Mouse (Mus musculus) neural tube, embryonic 14.5 days (tissue): ENCODE data around the gene Grk3. TPM values are rescaled to one million over a fixed set of nuclear protein-coding genes. Genes with fewer than 3 reads are reported as not detected.
A peak's percentile ranks its signal among the peaks of the same experiment; 100 is the strongest.

Experiments used
- ATAC-seq: fragments of 200-750 bp; cut with Nextera tagmentation; 2 replicates; pipeline ENCODE4 v1.8.0; 2017; ENCODE audit warnings: low read depth, mild to moderate bottlenecking, moderate TSS enrichment, moderate library complexity
- H3K27ac ChIP-seq: fragments of 300-500 bp; sonication (generic); 2 replicates; pipeline ENCODE4 v1.5.1; 2014; ENCODE audit warnings: low read depth, mild to moderate bottlenecking, control low read depth, low read length, moderate library complexity, mixed read lengths
- H3K27me3 ChIP-seq: fragments of 300-500 bp; sonication (generic); 2 replicates; pipeline ENCODE4 v1.6.1; 2014; ENCODE audit warnings: low read length; ENCODE audit not compliant: control insufficient read depth, insufficient read depth
- H3K36me3 ChIP-seq: fragments of 300-500 bp; sonication (generic); 2 replicates; pipeline ENCODE4 v1.6.1; 2014; ENCODE audit warnings: low read length, mixed read lengths; ENCODE audit not compliant: control insufficient read depth, insufficient read depth
- H3K4me1 ChIP-seq: fragments of 300-500 bp; sonication (generic); 2 replicates; pipeline ENCODE4 v1.6.1; 2014; ENCODE audit warnings: low read length; ENCODE audit not compliant: control insufficient read depth, insufficient read depth
- H3K4me2 ChIP-seq: fragments of 300-500 bp; sonication (generic); 2 replicates; pipeline ENCODE4 v1.6.1; 2014; ENCODE audit warnings: mild to moderate bottlenecking, low read depth, low read length, control low read depth
- H3K4me3 ChIP-seq: fragments of 300-500 bp; sonication (generic); 2 replicates; pipeline ENCODE4 v1.5.1; 2014; ENCODE audit warnings: low read depth, low read length, control low read depth, mixed read lengths
- H3K9ac ChIP-seq: fragments of 300-500 bp; sonication (generic); replicated peaks from 2 replicates; pipeline ENCODE4 v1.6.1; 2014; ENCODE audit warnings: low read depth, mild to moderate bottlenecking, control low read depth, low read length, mixed read lengths
- H3K9me3 ChIP-seq: fragments of 300-500 bp; sonication (generic); 2 replicates; pipeline ENCODE4 v1.6.1; 2016; ENCODE audit warnings: low read length; ENCODE audit not compliant: control insufficient read depth
- WGBS: fragments of 180-500 bp; shearing (Covaris S2); extraction: QIAGEN DNeasy Blood & Tissue Kit; methylation state at CpG from one replicate; pipeline ENCODE4 v1.1.7; 2014; 5-methylcytosine and 5-hydroxymethylcytosine counted together
- polyA plus RNA-seq: library from polyadenylated mRNA; unstranded; fragments of >200 nt; fragmentation: Nextera tagmentation; extraction: Ambion mirVana; gene quantifications from 2 replicates; pipeline ENCODE4 v1.2.1, GENCODE M21; 2014

Gene Grk3
- polyA plus RNA-seq, 1 experiment from 2014 or later, result 26.6 TPM

DNA sequence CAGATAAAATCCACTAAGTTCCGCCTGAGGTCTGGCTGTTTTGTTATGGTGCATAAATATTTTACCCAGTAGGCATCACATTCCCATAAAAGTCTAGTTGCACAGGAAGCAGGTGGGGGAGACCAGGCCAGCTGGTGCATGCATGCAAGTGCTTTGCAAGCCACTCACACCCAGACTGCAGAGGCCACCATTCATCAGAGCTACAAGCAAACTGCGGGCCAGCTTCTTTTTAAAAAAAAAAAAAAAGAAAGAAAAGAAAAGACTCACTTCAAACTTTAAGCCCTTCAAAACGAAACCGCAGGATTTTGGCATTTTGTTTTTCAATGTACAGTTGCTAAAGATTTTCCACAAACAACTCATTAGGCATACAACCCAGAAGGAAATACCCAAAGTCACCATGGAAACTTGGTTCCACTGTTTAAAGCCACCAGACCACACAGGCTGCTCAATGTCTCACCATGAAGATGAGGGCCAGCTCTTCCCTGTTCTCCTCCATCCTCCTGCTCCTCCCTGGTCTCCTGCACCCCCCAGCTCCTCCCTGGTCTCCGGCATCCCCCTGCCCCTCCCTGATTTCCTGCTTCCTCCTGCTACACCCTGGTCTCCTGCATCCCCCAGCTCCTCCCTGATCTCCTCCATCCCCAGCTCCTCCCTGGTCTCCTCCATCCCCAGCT lies 17.9 kb downstream of the Grk3 start:
- 29% methylated on average over 5 of the region's 5 CpGs for WGBS
- Histone ChIP-seq H3K9me3 (no peaks in the 10 kb centered on the region), H3K27ac (peak overlapping the region; percentile 48; the same call in 1 of the 2 replicates), H3K36me3 (no peaks in the 10 kb centered on the region), H3K27me3 (no peaks in the 10 kb centered on the region), H3K9ac (no peak overlapping the region), H3K4me1 (no peaks in the 10 kb centered on the region), H3K4me3 (no peak overlapping the region), H3K4me2 (no peak overlapping the region)
- ATAC-seq, result peak; percentile 58; the same call in 1 of the 2 replicates

DNA sequence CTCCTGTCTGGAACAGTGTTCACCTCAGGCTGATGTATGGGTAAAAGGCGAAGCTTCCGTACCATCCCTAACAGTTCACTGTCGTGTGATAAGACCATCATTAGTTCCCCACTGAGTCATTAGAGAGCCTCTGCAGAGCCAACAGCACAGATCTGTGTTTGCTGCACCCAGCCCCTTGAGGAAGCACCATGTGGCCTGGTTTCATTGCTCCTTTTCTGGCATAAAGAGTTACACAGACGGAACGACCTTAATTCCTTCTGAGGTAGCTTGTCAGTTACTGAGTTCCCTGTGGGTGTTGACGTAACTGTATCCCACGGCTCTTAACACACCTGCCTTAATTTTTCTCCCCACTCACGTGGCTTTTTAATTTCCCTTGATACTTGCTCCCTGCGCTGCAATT lies 24.3 kb downstream of the Grk3 start:
- H3K9ac ChIP-seq, result no peak overlapping the region
- 0 out of 2 replicates have a peak overlapping the region, but pooled peaks have one; percentile 44 for H3K27ac ChIP-seq
- no peak for ATAC-seq
- no peaks in the 10 kb centered on the region for H3K9me3 ChIP-seq
- H3K4me2 ChIP-seq, result no peak overlapping the region
- H3K4me3 ChIP-seq, result no peak overlapping the region
- H3K27me3 ChIP-seq, result no peaks in the 10 kb centered on the region
- no peaks in the 10 kb centered on the region for H3K4me1 ChIP-seq
- 59% methylated on average over 9 of the region's 9 CpGs for WGBS
- H3K36me3 ChIP-seq, result no peaks in the 10 kb centered on the region

DNA sequence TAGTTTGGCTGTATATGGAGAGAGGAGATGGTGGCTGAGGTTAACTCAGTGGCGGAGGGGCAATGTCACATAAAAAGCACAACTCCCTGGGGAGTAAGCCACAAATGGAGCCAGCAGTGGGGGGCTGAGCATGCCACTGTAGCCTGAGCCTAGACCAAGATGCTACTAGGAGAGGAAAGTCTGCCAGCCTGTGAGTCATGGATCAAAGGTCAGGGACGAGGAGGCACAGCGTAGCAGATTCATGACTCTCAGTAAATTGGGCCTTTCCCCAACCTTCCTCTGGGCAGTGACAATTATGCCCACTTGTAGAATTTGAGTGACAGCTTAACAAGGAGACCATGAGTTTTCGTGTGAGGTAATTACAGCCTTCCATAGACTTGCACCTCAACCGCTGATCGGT lies 33.7 kb downstream of the Grk3 start:
- H3K27ac ChIP-seq, result no peak overlapping the region

DNA sequence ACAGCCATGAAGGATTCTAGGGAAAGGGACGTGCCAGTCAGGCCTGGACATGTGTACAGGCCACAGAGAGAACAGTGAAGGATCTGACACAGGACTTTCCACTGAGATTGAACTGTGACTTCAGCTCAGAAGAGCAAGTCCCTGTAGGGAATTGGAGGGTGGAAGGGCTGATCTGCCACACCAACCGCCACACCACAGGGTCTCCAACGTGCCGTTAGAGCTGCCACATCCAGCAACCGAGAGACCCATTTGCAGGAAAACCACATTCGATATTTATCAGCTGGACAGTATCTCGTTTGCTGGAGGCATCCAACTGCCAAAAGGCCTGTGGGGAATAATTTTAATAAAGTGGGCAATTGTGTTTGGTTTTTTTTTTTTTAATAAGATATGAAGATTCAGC lies 35.9 kb downstream of the Grk3 start:
- Histone ChIP-seq H3K27ac (no peak overlapping the region), H3K36me3 (no peaks in the 10 kb centered on the region), H3K4me3 (no peak overlapping the region), H3K4me2 (no peak overlapping the region), H3K27me3 (no peaks in the 10 kb centered on the region), H3K9me3 (no peaks in the 10 kb centered on the region), H3K4me1 (no peaks in the 10 kb centered on the region), H3K9ac (no peak overlapping the region)
- WGBS, result 70% methylated on average over 7 of the region's 7 CpGs
- no peak for ATAC-seq

More for the DNA sequence above, 33.7 kb downstream of the Grk3 start:
- Histone ChIP-seq H3K9me3 (no peaks in the 10 kb centered on the region), H3K36me3 (no peaks in the 10 kb centered on the region), H3K4me1 (no peaks in the 10 kb centered on the region), H3K27me3 (no peaks in the 10 kb centered on the region), H3K4me2 (no peak overlapping the region), H3K9ac (no peak overlapping the region), H3K4me3 (no peak overlapping the region)
- WGBS, result 50% methylated on average over 6 of the region's 6 CpGs
- ATAC-seq, result no peak

DNA sequence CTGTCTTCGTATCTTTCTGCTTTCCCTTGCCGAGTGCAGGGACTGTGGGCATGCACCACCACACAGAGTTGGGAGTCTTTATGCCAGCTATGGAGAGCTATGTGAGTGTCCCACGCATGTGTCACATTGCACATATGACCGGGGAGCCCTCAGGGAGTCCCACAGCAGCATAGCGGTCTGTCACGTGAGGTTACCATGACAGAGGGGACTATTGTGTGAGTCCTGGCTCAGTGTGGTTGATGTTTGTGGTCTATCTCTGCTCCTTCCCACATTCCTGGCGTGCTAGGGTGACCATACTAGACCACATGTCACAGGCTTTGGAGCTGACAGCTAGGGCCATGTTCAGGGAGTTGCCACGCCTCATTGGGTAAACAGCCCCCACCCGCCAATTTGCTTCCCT lies 36.4 kb downstream of the Grk3 start:
- no peak overlapping the region for H3K4me2 ChIP-seq
- no peak overlapping the region for H3K4me3 ChIP-seq
- H3K27me3 ChIP-seq, result no peaks in the 10 kb centered on the region
- no peaks in the 10 kb centered on the region for H3K4me1 ChIP-seq
- no peak overlapping the region for H3K27ac ChIP-seq
- ATAC-seq, result no peak
- no peaks in the 10 kb centered on the region for H3K9me3 ChIP-seq
- H3K36me3 ChIP-seq, result no peaks in the 10 kb centered on the region
- no peak overlapping the region for H3K9ac ChIP-seq
- 87% methylated on average over 9 of the region's 9 CpGs for WGBS

DNA sequence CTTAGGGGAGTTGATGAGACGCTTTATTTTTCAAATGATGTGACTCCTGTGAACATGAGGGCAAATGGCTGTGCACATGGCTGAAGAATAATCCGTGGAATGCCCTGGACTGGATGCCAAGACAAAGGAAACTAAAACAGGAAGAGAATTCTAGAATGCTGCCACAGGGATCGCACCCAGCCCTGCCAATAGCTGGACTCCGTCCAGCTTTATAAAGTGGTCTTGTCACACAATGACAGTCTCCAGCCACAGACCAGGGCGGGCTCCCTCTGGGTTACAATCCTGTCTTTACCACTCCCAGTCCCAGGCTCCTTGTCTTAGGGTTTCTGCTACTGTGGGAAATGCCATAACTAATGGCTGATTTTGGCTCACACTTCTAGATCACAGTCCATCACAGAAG lies 38.5 kb downstream of the Grk3 start:
- H3K9me3 ChIP-seq, result no peaks in the 10 kb centered on the region

GRCm38 (mm10) chr5:112973596-112973995 lies 42.0 kb downstream of the Grk3 start:
- Histone ChIP-seq H3K4me3 (no peak overlapping the region), H3K4me1 (peaks cover 4% of the 10 kb centered on the region), H3K36me3 (no peaks in the 10 kb centered on the region), H3K27me3 (no peaks in the 10 kb centered on the region), H3K4me2 (no peak overlapping the region), H3K9ac (no peak overlapping the region), H3K9me3 (no peaks in the 10 kb centered on the region), H3K27ac (no peak overlapping the region)
- WGBS, result 45% methylated on average over 7 of the region's 7 CpGs
- no peak for ATAC-seq

More for the DNA sequence above, 38.5 kb downstream of the Grk3 start:
- H3K4me1 ChIP-seq, result peaks cover 4% of the 10 kb centered on the region
- no peak overlapping the region for H3K4me2 ChIP-seq
- ATAC-seq, result no peak
- no peak overlapping the region for H3K4me3 ChIP-seq
- H3K9ac ChIP-seq, result no peak overlapping the region
- no peaks in the 10 kb centered on the region for H3K27me3 ChIP-seq
- 73% methylated on average over 5 of the region's 5 CpGs for WGBS
- H3K27ac ChIP-seq, result no peak overlapping the region
- no peaks in the 10 kb centered on the region for H3K36me3 ChIP-seq

GRCm38 (mm10) chr5:112972297-112972696 lies 43.3 kb downstream of the Grk3 start:
- no peak for ATAC-seq

DNA sequence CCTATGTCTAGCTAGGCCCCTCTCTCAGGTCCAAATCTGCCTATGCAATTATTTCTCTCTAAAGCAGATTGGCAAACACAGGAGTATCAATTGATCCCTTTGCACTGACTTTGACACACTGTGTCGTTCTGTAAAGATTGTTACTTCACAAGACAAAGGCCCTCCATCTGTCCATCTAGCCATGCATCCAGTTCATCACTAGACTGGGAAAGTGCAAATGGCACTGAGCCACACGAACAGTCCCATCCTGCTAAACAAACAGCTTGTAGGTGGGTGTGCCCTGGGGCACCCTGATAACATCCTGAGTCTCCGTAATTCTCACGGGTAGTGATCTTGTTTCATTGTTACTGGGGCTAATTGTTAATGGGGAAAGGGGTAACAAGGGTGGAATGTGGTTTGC lies 52.1 kb downstream of the Grk3 start:
- ATAC-seq, result no peak
- Histone ChIP-seq H3K4me2 (no peak overlapping the region), H3K36me3 (no peaks in the 10 kb centered on the region), H3K4me1 (0 out of 2 replicates have a peak, but pooled peaks cover 4% of the 10 kb centered on the region), H3K4me3 (no peak overlapping the region), H3K9ac (no peak overlapping the region), H3K9me3 (no peaks in the 10 kb centered on the region), H3K27me3 (no peaks in the 10 kb centered on the region), H3K27ac (no peak overlapping the region)
- 35% methylated on average over 4 of the region's 4 CpGs for WGBS

More at GRCm38 (mm10) chr5:112972297-112972696, 43.3 kb downstream of the Grk3 start:
- no peak overlapping the region for H3K27ac ChIP-seq
- H3K9me3 ChIP-seq, result no peaks in the 10 kb centered on the region
- no peak overlapping the region for H3K4me2 ChIP-seq
- no peak overlapping the region for H3K9ac ChIP-seq
- H3K36me3 ChIP-seq, result no peaks in the 10 kb centered on the region
- no peak overlapping the region for H3K4me3 ChIP-seq
- no peaks in the 10 kb centered on the region for H3K27me3 ChIP-seq
- peaks cover 4% of the 10 kb centered on the region for H3K4me1 ChIP-seq
- 91% methylated on average over 12 of the region's 12 CpGs for WGBS
